Mouse (Mus musculus) midbrain, postnatal 0 days (tissue): ENCODE measurements at regions not wholly inside any gene's neighbourhood (a gene's known extent, or its start where the extent isn't known, plus 50 kb on each side); places are given as distances from the start of the nearest gene placed in this dataset.

Source experiments
- ATAC-seq: fragments of 200-750 bp; cut with Nextera tagmentation; 2 replicates; pipeline ENCODE4 v1.8.0; 2017; ENCODE audit warnings: moderate number of reproducible peaks, mild to moderate bottlenecking, moderate TSS enrichment, moderate library complexity; ENCODE audit not compliant: low FRiP score
- DNase-seq: peaks from one replicate; pipeline ENCODE4 v3.0.0-alpha.2; 2015; ENCODE audit warnings: low spot score
- H3K27ac ChIP-seq: fragments of 300-500 bp; sonication (generic); 2 replicates; pipeline ENCODE4 v1.5.1; 2014; ENCODE audit warnings: low read depth, mild to moderate bottlenecking, low read length, mixed read lengths
- H3K27me3 ChIP-seq: fragments of 300-500 bp; sonication (generic); 2 replicates; pipeline ENCODE4 v1.6.1; 2014; ENCODE audit warnings: low read length, control low read depth, mixed read lengths; ENCODE audit not compliant: insufficient read depth
- H3K36me3 ChIP-seq: fragments of 300-500 bp; sonication (generic); 2 replicates; pipeline ENCODE4 v1.6.1; 2014; ENCODE audit warnings: low read length, control low read depth, mixed read lengths; ENCODE audit not compliant: insufficient read depth
- H3K4me1 ChIP-seq: fragments of 300-500 bp; sonication (generic); 2 replicates; pipeline ENCODE4 v1.6.1; 2014; ENCODE audit warnings: mild to moderate bottlenecking, control low read depth, antibody characterized with exemption, low read length, mixed read lengths; ENCODE audit not compliant: insufficient read depth
- H3K4me2 ChIP-seq: fragments of 300-500 bp; sonication (generic); 2 replicates; pipeline ENCODE4 v1.6.1; 2014; ENCODE audit warnings: low read depth, mild to moderate bottlenecking, low read length, mixed read lengths; ENCODE audit not compliant: poor library complexity, severe bottlenecking
- H3K4me3 ChIP-seq: fragments of 300-500 bp; sonication (generic); 2 replicates; pipeline ENCODE4 v1.5.1; 2014; ENCODE audit warnings: low read depth, mild to moderate bottlenecking, low read length, moderate library complexity
- H3K9ac ChIP-seq: fragments of 300-500 bp; sonication (generic); replicated peaks from 2 replicates; pipeline ENCODE4 v1.6.1; 2014; ENCODE audit warnings: mild to moderate bottlenecking, low read length, moderate library complexity, mixed read lengths; ENCODE audit not compliant: poor library complexity, severe bottlenecking
- H3K9me3 ChIP-seq: fragments of 300-500 bp; sonication (generic); 2 replicates; pipeline ENCODE4 v1.6.1; 2016; ENCODE audit warnings: low read length, control low read depth
- CTCF ChIP-seq: IDR thresholded peaks from 2 replicates; pipeline ENCODE4 v1.5.1; 2016; ENCODE audit warnings: antibody characterized with exemption, mild to moderate bottlenecking
- whole genome bisulfite sequencing: fragments of 180-500 bp; shearing (Covaris S2); extraction: QIAGEN DNeasy Blood & Tissue Kit; methylation state at CpG from one replicate; pipeline ENCODE4 v1.1.7; 2014; 5-methylcytosine and 5-hydroxymethylcytosine counted together

DNA sequence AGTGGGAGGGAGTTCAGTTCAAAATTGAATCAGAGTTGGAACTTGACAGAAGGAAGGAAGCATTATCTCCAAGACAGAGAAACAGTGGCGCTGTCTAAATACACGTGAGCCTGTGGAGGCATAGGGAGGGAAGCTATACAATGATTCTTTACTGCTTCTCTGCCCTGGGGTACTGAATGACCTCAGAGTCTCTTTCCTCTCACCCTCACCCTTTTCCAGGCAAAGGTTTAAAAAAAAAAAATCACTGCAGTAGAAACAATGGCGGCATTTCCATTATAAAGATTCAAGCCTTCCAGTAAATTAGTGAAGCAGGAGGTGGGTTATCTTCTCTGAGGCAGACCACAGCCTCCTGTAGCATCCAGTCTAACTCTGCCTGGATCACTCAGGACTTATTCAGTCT lies 112.2 kb upstream of the Plxna2 start:
- DNase-seq = no peak
- no peak for TF ChIP-seq CTCF

GRCm38 (mm10) chr1:194504207-194504606 lies 113.8 kb upstream of the Plxna2 start:
- peak; percentile 51 for DNase-seq
- Histone ChIP-seq H3K27ac (no peak overlapping the region), H3K9me3 (no peaks in the 10 kb centered on the region), H3K9ac (no peak overlapping the region), H3K4me2 (no peak overlapping the region), H3K4me1 (no peaks in the 10 kb centered on the region), H3K36me3 (no peaks in the 10 kb centered on the region), H3K4me3 (no peak overlapping the region), H3K27me3 (no peaks in the 10 kb centered on the region)
- ATAC-seq = no peak
- no peak for TF ChIP-seq CTCF

More for the DNA sequence above, 112.2 kb upstream of the Plxna2 start:
- H3K9me3 ChIP-seq = no peaks in the 10 kb centered on the region
- H3K4me2 ChIP-seq = no peak overlapping the region
- H3K4me1 ChIP-seq = no peaks in the 10 kb centered on the region
- ATAC-seq = no peak
- no peak overlapping the region for H3K9ac ChIP-seq
- no peaks in the 10 kb centered on the region for H3K36me3 ChIP-seq
- H3K27ac ChIP-seq = no peak overlapping the region
- H3K27me3 ChIP-seq = no peaks in the 10 kb centered on the region
- 46% methylated on average over 3 of the region's 3 CpGs for WGBS
- no peak overlapping the region for H3K4me3 ChIP-seq

DNA sequence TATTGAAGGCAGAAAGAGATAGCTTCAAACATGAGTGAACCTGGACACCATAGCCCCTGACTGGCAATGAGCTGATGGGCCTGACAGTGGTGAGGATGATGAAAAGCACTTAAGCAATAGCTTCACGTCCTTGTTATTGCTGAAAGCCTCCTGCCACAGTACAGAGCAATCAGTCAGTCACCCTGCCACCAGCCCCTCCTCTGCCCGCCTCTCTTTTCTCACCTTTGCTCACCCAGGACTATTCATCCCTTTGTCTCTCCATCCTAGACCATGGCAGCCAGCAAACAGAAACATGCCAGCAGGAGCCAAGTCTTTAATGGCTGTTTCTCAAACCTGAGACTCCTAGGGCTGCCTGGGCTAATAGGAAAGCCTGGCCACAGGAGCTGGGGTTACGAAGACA lies 114.5 kb upstream of the Plxna2 start:
- no peak for TF ChIP-seq CTCF
- Histone ChIP-seq H3K4me1 (no peaks in the 10 kb centered on the region), H3K27ac (no peak overlapping the region), H3K9ac (no peak overlapping the region), H3K4me2 (no peak overlapping the region), H3K27me3 (no peaks in the 10 kb centered on the region), H3K36me3 (no peaks in the 10 kb centered on the region), H3K9me3 (no peaks in the 10 kb centered on the region), H3K4me3 (no peak overlapping the region)
- ATAC-seq (no peak), DNase-seq (no peak)
- WGBS = 60% methylated on average over 3 of the region's 3 CpGs

DNA sequence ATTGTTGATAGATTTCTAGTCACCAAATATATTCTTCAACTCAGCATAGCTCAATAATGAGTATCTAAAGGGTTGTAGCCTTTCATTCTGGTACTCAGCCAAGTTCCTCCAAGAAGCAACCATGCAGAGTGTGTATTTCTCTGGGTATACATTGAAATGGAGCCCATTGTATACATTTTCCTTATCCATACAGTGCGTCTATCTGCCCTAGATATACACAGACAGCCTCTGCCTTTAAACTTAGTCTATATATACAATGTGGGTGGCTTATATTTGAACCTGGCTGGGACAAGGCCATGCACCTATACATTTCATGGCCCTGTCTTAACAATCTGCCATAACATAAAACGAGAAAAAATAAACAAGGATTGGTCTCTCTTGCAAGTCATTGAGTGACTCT lies 121.6 kb upstream of the Plxna2 start:
- Histone ChIP-seq H3K9ac (no peak overlapping the region), H3K4me3 (no peak overlapping the region), H3K36me3 (no peaks in the 10 kb centered on the region), H3K4me2 (no peak overlapping the region), H3K4me1 (no peaks in the 10 kb centered on the region), H3K27ac (no peak overlapping the region), H3K9me3 (no peaks in the 10 kb centered on the region), H3K27me3 (no peaks in the 10 kb centered on the region)
- no peak for DNase-seq
- no peak for TF ChIP-seq CTCF
- ATAC-seq = no peak
- 90% methylated on average over 2 of the region's 2 CpGs for WGBS

DNA sequence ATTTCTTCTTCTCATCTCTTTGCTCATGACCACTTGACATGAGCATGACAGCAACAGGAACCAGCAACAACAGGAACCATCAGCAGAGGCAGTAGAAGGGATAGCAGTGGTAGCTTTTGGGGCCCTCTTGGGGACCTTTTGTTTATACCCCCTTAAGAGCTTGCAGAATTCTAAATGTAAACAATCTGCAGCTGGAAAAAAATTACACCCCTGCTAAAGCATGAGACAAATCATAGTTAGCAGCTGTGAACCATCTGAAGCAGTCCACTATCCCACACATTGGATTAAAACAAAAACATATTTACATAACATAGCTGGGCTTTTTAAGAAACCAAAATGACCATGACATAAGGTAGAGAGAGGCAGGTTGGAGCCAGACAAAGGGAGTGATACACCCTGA lies 126.9 kb upstream of the Plxna2 start:
- Histone ChIP-seq H3K4me1 (no peaks in the 10 kb centered on the region), H3K4me2 (no peak overlapping the region), H3K36me3 (no peaks in the 10 kb centered on the region), H3K4me3 (no peak overlapping the region), H3K9ac (no peak overlapping the region), H3K27ac (no peak overlapping the region), H3K9me3 (no peaks in the 10 kb centered on the region), H3K27me3 (no peaks in the 10 kb centered on the region)
- no peak for DNase-seq
- no peak for ATAC-seq
- TF ChIP-seq CTCF = no peak

- no peak overlapping the region for H3K9ac ChIP-seq
- DNase-seq (no peak), ATAC-seq (no peak)
- H3K4me2 ChIP-seq = no peak overlapping the region
- no peak overlapping the region for H3K4me3 ChIP-seq
- no peaks in the 10 kb centered on the region for H3K36me3 ChIP-seq
- H3K4me1 ChIP-seq = no peaks in the 10 kb centered on the region
- no peaks in the 10 kb centered on the region for H3K9me3 ChIP-seq
- H3K27me3 ChIP-seq = no peaks in the 10 kb centered on the region
- TF ChIP-seq CTCF = no peak
- H3K27ac ChIP-seq = no peak overlapping the region
Observed at GRCm38 (mm10) chr1:194488126-194488525, 129.9 kb upstream of the Plxna2 start.

DNA sequence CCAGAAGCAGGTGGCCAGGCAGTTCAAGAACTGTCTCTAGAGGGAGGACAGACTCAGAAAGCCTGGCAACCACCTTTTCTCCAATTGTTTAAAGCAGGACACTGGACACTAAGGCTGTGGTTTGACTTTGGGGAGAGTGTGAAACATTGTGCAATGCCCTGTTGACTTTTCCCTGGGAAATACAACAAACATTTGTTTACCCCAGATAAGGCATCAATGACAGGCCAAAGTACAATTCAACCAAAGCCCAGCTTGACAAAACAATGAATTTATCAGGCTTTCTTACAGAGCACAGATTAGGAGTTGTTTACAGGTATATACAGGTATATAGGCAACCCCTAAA lies 135.3 kb upstream of the Plxna2 start:
- no peaks in the 10 kb centered on the region for H3K36me3 ChIP-seq
- H3K27me3 ChIP-seq = no peaks in the 10 kb centered on the region
- H3K9ac ChIP-seq = no peak overlapping the region
- no peak overlapping the region for H3K27ac ChIP-seq
- no peaks in the 10 kb centered on the region for H3K4me1 ChIP-seq
- H3K4me2 ChIP-seq = no peak overlapping the region
- DNase-seq (no peak), ATAC-seq (no peak)
- no peak overlapping the region for H3K4me3 ChIP-seq
- TF ChIP-seq CTCF = no peak
- H3K9me3 ChIP-seq = no peaks in the 10 kb centered on the region
